Mouse (Mus musculus) embryonic facial prominence, embryonic 13.5 days (tissue): ENCODE results near the gene Dohh. TPM values are rescaled to one million over a fixed set of nuclear protein-coding genes. Genes with fewer than 3 reads are reported as not detected.

Experiments
- ATAC-seq: fragments of 200-750 bp; cut with Nextera tagmentation; 2 replicates; pipeline ENCODE4 v1.8.0; 2017; ENCODE audit warnings: low read depth; ENCODE audit not compliant: insufficient number of reproducible peaks, insufficient read depth, low FRiP score, low TSS enrichment
- H3K27ac ChIP-seq: fragments of 300-500 bp; sonication (generic); 2 replicates; pipeline ENCODE4 v1.5.1; 2015; ENCODE audit warnings: moderate library complexity, mild to moderate bottlenecking, inconsistent platforms
- H3K27me3 ChIP-seq: fragments of 300-500 bp; sonication (generic); 2 replicates; pipeline ENCODE4 v1.6.1; 2015; ENCODE audit warnings: mild to moderate bottlenecking, inconsistent platforms
- H3K36me3 ChIP-seq: fragments of 300-500 bp; sonication (generic); 2 replicates; pipeline ENCODE4 v1.6.1; 2015; ENCODE audit warnings: mild to moderate bottlenecking, inconsistent platforms
- H3K4me1 ChIP-seq: fragments of 300-500 bp; sonication (generic); 2 replicates; pipeline ENCODE4 v1.6.1; 2015; ENCODE audit warnings: inconsistent platforms
- H3K4me2 ChIP-seq: fragments of 300-500 bp; sonication (generic); 2 replicates; pipeline ENCODE4 v1.6.1; 2015; ENCODE audit warnings: moderate library complexity, mild to moderate bottlenecking, inconsistent platforms
- H3K4me3 ChIP-seq: fragments of 300-500 bp; sonication (generic); 2 replicates; pipeline ENCODE4 v1.5.1; 2015; ENCODE audit warnings: mild to moderate bottlenecking, inconsistent platforms
- H3K9ac ChIP-seq: fragments of 300-500 bp; sonication (generic); 2 replicates; pipeline ENCODE4 v1.6.1; 2015; ENCODE audit warnings: mild to moderate bottlenecking, inconsistent platforms
- H3K9me3 ChIP-seq: fragments of 300-500 bp; sonication (generic); 2 replicates; pipeline ENCODE4 v1.6.1; 2016; ENCODE audit warnings: inconsistent platforms
- WGBS: fragments of 180-500 bp; shearing (Covaris S2); methylation state at CpG from one replicate; pipeline ENCODE4 v1.1.7; 2015; ENCODE audit warnings: mixed read lengths; 5-methylcytosine and 5-hydroxymethylcytosine counted together
- polyA plus RNA-seq: library from polyadenylated mRNA; unstranded; fragments of >200 nt; fragmentation: Nextera tagmentation; extraction: Ambion mirVana; gene quantifications from 2 replicates; pipeline ENCODE4 v1.2.1, GENCODE M21; 2015

Dohh gene
- polyA plus RNA-seq, 1 experiment from 2014 or later = 71.8 TPM

DNA sequence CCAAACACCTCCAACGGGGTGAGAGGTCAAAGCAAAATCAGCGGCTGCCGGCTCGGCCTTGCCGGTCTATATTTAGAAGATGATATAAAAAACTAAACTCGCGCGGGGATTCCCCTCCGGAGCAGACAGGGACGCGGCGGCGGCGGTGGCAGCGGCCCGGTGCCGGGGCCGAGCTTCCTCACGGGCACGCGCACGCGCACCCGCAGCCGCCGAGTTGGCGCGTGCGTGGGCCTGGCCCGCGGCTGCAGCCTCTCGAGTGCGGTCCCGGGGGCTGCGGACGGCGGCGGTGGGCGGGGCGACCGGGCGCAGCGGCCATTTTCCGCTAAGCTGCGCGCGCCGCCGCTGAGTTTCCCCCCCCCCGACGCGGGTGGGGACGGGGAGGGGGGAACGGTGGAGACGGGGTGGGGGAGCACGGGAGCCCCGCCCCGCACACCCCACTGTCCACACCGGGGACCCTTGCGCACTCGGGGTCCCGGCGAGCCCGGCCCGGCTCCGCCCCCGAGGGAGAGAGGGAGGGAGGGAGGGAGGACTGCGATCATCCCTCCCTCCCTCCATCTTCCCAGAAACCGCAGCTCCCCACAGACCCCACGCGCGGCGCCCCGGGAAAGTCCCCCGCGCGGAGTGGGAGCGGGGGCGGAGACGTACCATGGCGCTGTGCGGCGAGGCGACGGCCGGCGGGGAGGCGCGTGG lies 46.1 kb downstream of the Dohh start:
- ATAC-seq = no peak
- Histone ChIP-seq H3K4me3 (peak overlapping the region; percentile 74), H3K27ac (peak overlapping the region; percentile 89), H3K27me3 (peaks cover 24% of the 10 kb centered on the region), H3K9ac (peak overlapping the region; percentile 83), H3K36me3 (no peaks in the 10 kb centered on the region), H3K9me3 (no peaks in the 10 kb centered on the region), H3K4me1 (peaks cover 49% of the 10 kb centered on the region), H3K4me2 (peak overlapping the region; percentile 89)
- WGBS = under 1% methylated on average over 58 of the region's 89 CpGs

DNA sequence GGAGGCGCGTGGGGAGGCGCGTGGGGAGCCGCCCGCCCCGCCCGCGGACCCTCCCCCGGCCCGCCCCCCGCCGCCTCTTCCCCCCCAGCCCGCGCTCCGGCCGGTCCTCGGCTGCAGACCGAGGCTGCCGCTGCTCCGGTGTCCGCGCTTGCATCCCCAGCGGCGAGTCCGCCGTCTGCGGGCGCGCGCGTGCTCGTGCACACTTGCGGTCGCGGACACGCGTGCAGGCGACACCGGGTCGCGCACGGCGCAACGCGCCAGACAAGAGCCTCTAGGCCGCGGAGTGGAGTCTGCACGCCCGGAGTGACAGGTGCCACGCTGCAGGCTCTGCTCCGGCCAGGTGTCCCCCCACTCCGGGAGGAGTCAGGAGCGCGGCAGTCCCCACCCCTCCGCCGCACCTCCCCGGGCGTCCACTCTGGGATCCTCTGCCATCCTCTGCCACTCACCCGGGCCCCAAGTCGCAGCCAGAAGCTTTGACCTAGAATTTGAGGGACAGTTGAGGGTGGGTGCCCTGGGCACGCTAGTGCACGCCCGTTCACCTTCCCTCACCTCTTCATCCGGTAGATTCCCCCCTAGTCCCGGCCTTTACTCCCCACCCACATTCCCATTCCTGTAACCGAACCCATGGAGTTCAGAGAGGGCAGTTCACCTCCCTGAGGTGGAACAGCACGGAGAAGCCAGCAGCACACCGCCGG lies 46.8 kb downstream of the Dohh start:
- peak overlapping the region; percentile 89 for H3K4me2 ChIP-seq
- peak overlapping the region; percentile 83 for H3K9ac ChIP-seq
- WGBS = 1% methylated on average over 60 of the region's 70 CpGs
- no peak for ATAC-seq
- peak overlapping the region; percentile 74 for H3K4me3 ChIP-seq
- H3K27ac ChIP-seq = peak overlapping the region; percentile 89
- H3K9me3 ChIP-seq = no peaks in the 10 kb centered on the region
- peaks cover 20% of the 10 kb centered on the region for H3K27me3 ChIP-seq
- H3K4me1 ChIP-seq = peaks cover 44% of the 10 kb centered on the region
- H3K36me3 ChIP-seq = no peaks in the 10 kb centered on the region

DNA sequence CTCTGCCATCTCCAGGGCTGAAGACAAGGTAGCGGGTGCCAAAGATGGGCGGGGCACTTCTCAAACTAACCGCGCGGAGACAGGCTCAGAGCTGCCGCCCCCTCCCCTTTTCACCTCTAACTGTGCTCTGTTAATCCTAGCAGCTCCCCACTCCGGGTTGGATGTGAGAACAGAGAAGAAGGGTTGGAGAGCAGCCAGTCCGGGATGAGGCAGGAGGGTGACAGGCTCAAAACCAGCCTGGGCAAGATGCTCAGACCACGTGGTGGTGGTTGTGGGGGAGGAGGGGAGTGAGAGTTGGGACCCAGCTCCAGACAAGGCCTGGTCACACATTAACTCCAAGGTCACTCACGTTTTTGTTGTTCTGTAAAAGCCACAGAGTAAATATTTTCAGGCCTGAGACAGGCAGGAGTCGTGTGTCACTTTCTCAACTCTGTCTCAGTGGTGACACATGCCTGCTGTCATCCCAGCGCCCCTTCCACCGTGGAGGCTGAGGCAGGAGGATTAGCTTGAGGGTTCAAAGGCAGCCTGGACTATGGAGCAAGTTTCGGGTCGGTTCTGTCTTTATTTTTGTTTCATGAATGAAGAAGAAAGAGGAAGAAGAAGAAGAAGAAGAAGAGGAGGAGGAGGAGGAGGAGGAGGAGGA lies 47.4 kb downstream of the Dohh start:
- no peaks in the 10 kb centered on the region for H3K36me3 ChIP-seq
- peak overlapping the region; percentile 89 for H3K4me2 ChIP-seq
- peaks cover 44% of the 10 kb centered on the region for H3K4me1 ChIP-seq
- 15% methylated on average over 15 of the region's 15 CpGs for WGBS
- H3K27ac ChIP-seq = no peak overlapping the region
- ATAC-seq = no peak
- no peak overlapping the region for H3K9ac ChIP-seq
- H3K27me3 ChIP-seq = peaks cover 20% of the 10 kb centered on the region
- H3K9me3 ChIP-seq = no peaks in the 10 kb centered on the region
- H3K4me3 ChIP-seq = peak overlapping the region; percentile 74

DNA sequence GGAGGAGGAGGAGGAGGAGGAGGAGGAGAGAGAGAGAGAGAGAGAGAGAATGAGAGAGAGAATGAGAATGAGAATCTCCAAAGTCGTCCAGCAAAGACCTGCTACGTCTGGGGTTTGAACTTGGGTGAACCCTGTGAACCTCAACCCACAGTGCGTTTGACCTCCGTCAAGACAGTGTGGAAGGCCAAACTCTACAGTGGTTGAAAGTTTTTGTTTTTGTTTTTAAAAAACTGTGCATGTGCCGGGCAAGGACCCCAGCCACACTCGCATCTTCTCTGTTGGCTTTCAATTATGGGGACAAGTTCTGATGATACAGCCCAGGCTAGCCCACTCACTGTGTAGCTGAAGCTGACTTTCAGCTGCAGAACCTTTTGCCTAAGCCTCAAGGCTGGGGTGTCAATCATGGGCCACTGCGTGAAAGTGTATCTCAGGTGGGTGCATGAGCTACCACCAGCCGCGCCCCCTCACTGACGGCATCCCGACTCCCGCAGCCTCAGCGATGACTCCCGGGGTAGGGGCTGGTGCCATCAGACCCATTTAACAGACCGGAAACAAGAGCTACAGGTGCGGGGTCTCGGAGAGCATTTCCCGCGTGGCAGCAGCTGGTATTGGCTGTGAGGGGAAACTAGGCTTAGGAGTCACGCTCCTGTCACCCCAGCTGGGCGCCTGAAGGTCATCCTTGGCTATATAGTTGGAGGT lies 48.1 kb downstream of the Dohh start:
- 62% methylated on average over 21 of the region's 21 CpGs for WGBS

DNA sequence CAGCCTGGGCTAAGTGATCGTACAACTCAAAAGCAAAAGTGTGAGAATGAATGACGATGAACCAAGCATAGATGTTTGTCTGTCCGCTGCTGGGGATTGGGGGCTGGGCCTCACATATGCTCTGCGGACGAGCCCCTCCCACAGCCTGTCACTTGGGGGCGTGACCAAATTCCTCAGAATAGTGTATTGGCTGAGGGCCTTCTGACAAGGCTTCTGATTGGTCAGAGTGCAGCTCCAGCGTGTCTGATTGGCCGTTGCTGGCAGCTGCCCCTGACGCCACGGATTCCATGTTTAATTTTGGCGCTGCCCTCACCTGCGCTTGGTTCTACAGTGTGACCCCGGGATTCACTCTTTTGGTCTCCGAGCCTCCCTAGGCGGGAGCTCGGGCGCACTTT lies 48.6 kb downstream of the Dohh start:
- 5% methylated on average over 17 of the region's 17 CpGs for WGBS
- Histone ChIP-seq H3K4me2 (peak overlapping the region; percentile 58), H3K27me3 (peaks cover 12% of the 10 kb centered on the region), H3K27ac (no peak overlapping the region), H3K36me3 (no peaks in the 10 kb centered on the region), H3K4me3 (peak overlapping the region; percentile 27), H3K4me1 (peaks cover 39% of the 10 kb centered on the region), H3K9ac (peak overlapping the region; percentile 51; the same call in 1 of the 2 replicates), H3K9me3 (no peaks in the 10 kb centered on the region)
- ATAC-seq = peak; percentile 80

More for the DNA sequence above, 48.1 kb downstream of the Dohh start:
- no peak for ATAC-seq
- peaks cover 41% of the 10 kb centered on the region for H3K4me1 ChIP-seq
- H3K9me3 ChIP-seq = no peaks in the 10 kb centered on the region
- H3K27me3 ChIP-seq = peaks cover 17% of the 10 kb centered on the region
- no peak overlapping the region for H3K27ac ChIP-seq
- H3K9ac ChIP-seq = no peak overlapping the region
- peak overlapping the region; percentile 58 for H3K4me2 ChIP-seq
- peak overlapping the region; percentile 27; the same call in 1 of the 2 replicates for H3K4me3 ChIP-seq
- H3K36me3 ChIP-seq = no peaks in the 10 kb centered on the region

DNA sequence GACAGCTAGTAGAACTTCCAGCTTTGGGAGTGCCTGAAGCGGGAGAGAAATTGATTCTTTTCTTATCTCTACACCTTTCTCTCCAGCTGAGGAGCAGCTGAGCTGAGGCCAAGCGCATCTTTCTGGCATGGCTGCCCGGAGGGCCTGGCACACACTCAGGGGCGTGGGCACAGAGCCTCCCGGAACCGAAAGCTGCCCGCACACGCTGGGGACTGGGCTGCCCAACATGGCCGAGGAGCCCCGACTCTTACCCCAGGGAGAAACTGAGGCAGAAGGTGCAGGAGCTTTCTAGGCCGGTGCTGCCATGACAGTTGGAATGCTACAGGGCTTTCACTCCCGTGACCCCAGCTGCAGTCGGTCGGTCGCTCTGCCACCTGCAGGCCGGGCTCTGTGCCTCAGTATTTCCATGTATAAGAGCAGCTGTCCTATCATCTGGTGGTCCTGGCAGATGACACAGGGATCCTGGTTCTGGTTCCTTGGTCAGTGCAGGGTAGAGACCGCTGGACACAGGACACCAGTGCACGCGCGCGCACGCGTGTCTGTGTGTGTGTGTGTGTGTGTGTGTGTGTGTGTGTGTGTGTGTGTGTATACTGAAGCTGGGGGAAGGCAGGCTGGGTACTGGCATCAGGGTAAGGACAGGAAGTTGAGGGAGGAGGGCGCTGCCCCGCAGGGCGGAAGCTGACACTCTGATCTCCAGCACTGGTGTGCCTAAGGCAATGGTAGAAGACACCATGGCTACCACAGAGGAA lies 49.5 kb downstream of the Dohh start:
- peaks cover 39% of the 10 kb centered on the region for H3K4me1 ChIP-seq

DNA sequence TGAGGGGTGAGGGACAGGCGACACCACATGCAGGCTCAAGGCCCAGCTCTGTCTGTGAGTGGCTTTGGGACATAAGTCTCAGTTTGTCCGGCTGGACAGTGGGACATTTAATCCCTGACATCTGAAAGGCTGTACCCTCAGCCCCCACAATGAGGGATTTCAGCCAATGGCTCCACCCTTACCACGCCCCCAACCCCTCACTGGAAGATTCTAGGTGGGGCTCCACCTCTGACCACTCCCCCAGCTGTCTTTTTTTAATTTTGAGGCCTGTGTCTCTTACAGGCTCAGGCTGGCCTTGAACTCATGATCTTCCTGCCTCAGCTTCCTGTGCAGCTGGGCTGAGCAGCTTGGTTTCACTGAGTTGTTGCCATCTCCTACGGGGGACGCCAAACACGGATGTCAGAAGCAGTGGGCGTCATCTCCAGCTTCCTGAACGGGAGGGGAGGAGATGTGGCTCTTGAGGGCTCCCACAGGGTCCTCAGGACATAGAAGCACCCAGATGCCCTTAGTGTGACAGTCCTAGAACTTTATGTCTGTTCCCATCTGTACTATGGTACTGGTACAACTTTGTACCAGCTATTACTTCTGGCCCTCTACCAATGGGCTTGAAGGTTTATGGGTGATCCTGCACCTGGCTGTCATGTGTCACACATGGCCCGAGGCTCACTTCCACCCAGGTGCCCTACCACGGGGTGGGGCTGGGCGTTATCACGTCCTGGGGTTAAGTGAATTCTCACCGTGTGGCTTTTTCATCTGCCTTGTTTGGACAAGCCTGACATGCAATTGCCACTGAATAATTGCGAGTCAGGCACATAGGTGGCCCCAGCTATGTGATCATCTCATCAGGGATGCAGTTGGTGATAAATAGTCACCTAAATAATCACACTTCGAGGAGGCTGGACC lies 50.4 kb downstream of the Dohh start:
- no peak overlapping the region for H3K27ac ChIP-seq
- H3K4me3 ChIP-seq = no peak overlapping the region
- H3K4me1 ChIP-seq = peaks cover 32% of the 10 kb centered on the region
- WGBS = 65% methylated on average over 15 of the region's 15 CpGs
- peak overlapping the region; percentile 8; the same call in 1 of the 2 replicates for H3K9ac ChIP-seq
- no peaks in the 10 kb centered on the region for H3K27me3 ChIP-seq
- H3K36me3 ChIP-seq = no peaks in the 10 kb centered on the region
- ATAC-seq = no peak
- no peaks in the 10 kb centered on the region for H3K9me3 ChIP-seq
- H3K4me2 ChIP-seq = no peak overlapping the region

More for the DNA sequence above, 49.5 kb downstream of the Dohh start:
- Histone ChIP-seq H3K36me3 (no peaks in the 10 kb centered on the region), H3K27ac (no peak overlapping the region), H3K9ac (peak overlapping the region; percentile 51; the same call in 1 of the 2 replicates), H3K4me3 (0 out of 2 replicates have a peak overlapping the region, but pooled peaks have one; percentile 27), H3K27me3 (peaks cover 3% of the 10 kb centered on the region; the same call in 1 of the 2 replicates), H3K4me2 (peak overlapping the region; percentile 58), H3K9me3 (no peaks in the 10 kb centered on the region)
- no peak for ATAC-seq
- 77% methylated on average over 26 of the region's 26 CpGs for WGBS

DNA sequence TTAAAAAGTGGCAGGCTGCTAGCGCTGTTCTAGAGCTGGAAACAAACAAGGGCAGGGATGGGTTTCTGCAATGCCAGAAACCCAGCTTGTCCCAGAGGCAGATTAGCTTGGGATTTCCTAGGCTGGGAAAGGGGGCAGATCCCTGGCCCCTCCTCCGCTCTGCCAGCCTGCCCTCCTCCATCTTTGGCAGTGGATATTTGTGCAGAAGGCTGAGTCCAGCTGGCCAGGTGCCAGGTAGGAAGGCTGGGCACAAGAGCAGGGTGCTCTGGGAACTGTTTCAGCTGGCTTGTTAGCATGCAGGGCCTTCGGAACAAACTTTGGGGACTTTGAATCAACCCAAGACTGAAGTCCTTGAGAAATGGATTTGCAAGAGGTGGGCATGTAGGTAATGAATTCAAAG lies 51.2 kb downstream of the Dohh start:
- Histone ChIP-seq H3K4me2 (no peak overlapping the region), H3K9ac (peak overlapping the region; percentile 8; the same call in 1 of the 2 replicates), H3K9me3 (no peaks in the 10 kb centered on the region), H3K27me3 (no peaks in the 10 kb centered on the region), H3K36me3 (no peaks in the 10 kb centered on the region), H3K27ac (no peak overlapping the region), H3K4me1 (peaks cover 30% of the 10 kb centered on the region), H3K4me3 (no peak overlapping the region)
- 80% methylated on average over 3 of the region's 3 CpGs for WGBS
- no peak for ATAC-seq
